Mouse (Mus musculus) neural tube, embryonic 14.5 days (tissue): ENCODE measurements around the gene Nos3. TPM values are rescaled to one million over a fixed set of nuclear protein-coding genes. Genes with fewer than 3 reads are reported as not detected.

ENCODE experiments used
- ATAC-seq: fragments of 200-750 bp; cut with Nextera tagmentation; 2 replicates; pipeline ENCODE4 v1.8.0; 2017; ENCODE audit warnings: low read depth, mild to moderate bottlenecking, moderate TSS enrichment, moderate library complexity
- H3K27ac ChIP-seq: fragments of 300-500 bp; sonication (generic); 2 replicates; pipeline ENCODE4 v1.5.1; 2014; ENCODE audit warnings: low read depth, mild to moderate bottlenecking, control low read depth, low read length, moderate library complexity, mixed read lengths
- H3K27me3 ChIP-seq: fragments of 300-500 bp; sonication (generic); 2 replicates; pipeline ENCODE4 v1.6.1; 2014; ENCODE audit warnings: low read length; ENCODE audit not compliant: control insufficient read depth, insufficient read depth
- H3K36me3 ChIP-seq: fragments of 300-500 bp; sonication (generic); 2 replicates; pipeline ENCODE4 v1.6.1; 2014; ENCODE audit warnings: low read length, mixed read lengths; ENCODE audit not compliant: control insufficient read depth, insufficient read depth
- H3K4me1 ChIP-seq: fragments of 300-500 bp; sonication (generic); 2 replicates; pipeline ENCODE4 v1.6.1; 2014; ENCODE audit warnings: low read length; ENCODE audit not compliant: control insufficient read depth, insufficient read depth
- H3K4me2 ChIP-seq: fragments of 300-500 bp; sonication (generic); 2 replicates; pipeline ENCODE4 v1.6.1; 2014; ENCODE audit warnings: mild to moderate bottlenecking, low read depth, low read length, control low read depth
- H3K4me3 ChIP-seq: fragments of 300-500 bp; sonication (generic); 2 replicates; pipeline ENCODE4 v1.5.1; 2014; ENCODE audit warnings: low read depth, low read length, control low read depth, mixed read lengths
- H3K9ac ChIP-seq: fragments of 300-500 bp; sonication (generic); replicated peaks from 2 replicates; pipeline ENCODE4 v1.6.1; 2014; ENCODE audit warnings: low read depth, mild to moderate bottlenecking, control low read depth, low read length, mixed read lengths
- H3K9me3 ChIP-seq: fragments of 300-500 bp; sonication (generic); 2 replicates; pipeline ENCODE4 v1.6.1; 2016; ENCODE audit warnings: low read length; ENCODE audit not compliant: control insufficient read depth
- WGBS: fragments of 180-500 bp; shearing (Covaris S2); extraction: QIAGEN DNeasy Blood & Tissue Kit; methylation state at CpG from one replicate; pipeline ENCODE4 v1.1.7; 2014; 5-methylcytosine and 5-hydroxymethylcytosine counted together
- polyA plus RNA-seq: library from polyadenylated mRNA; unstranded; fragments of >200 nt; fragmentation: Nextera tagmentation; extraction: Ambion mirVana; gene quantifications from 2 replicates; pipeline ENCODE4 v1.2.1, GENCODE M21; 2014

Gene Nos3
- polyA plus RNA-seq, 1 experiment from 2014 or later = 4.2 TPM

- Histone ChIP-seq H3K9me3 (no peaks in the 10 kb centered on the region), H3K4me1 (no peaks in the 10 kb centered on the region), H3K4me2 (no peak overlapping the region), H3K4me3 (no peak overlapping the region), H3K27me3 (no peaks in the 10 kb centered on the region), H3K9ac (no peak overlapping the region), H3K36me3 (no peaks in the 10 kb centered on the region), H3K27ac (no peak overlapping the region)
- 0% methylated on average over 7 of the region's 7 CpGs for WGBS
- ATAC-seq = peak; percentile 75
Observed at GRCm38 (mm10) chr5:24360792-24361454, 3.7 kb upstream of the Nos3 start.

GRCm38 (mm10) chr5:24363467-24363866 is 1.1 kb upstream of the Nos3 start:
- Histone ChIP-seq H3K9me3 (no peaks in the 10 kb centered on the region), H3K27ac (no peak overlapping the region), H3K36me3 (no peaks in the 10 kb centered on the region), H3K4me3 (no peak overlapping the region), H3K4me1 (no peaks in the 10 kb centered on the region), H3K9ac (no peak overlapping the region), H3K4me2 (no peak overlapping the region), H3K27me3 (no peaks in the 10 kb centered on the region)
- no peak for ATAC-seq
- WGBS = 83% methylated on average over 2 of the region's 2 CpGs

GRCm38 (mm10) chr5:24364061-24364460 is 549 bp upstream of the Nos3 start:
- WGBS = 69% methylated on average over 3 of the region's 3 CpGs
- Histone ChIP-seq H3K36me3 (no peaks in the 10 kb centered on the region), H3K27ac (no peak overlapping the region), H3K4me2 (no peak overlapping the region), H3K9ac (no peak overlapping the region), H3K9me3 (no peaks in the 10 kb centered on the region), H3K4me1 (no peaks in the 10 kb centered on the region), H3K4me3 (no peak overlapping the region), H3K27me3 (no peaks in the 10 kb centered on the region)
- no peak for ATAC-seq

DNA sequence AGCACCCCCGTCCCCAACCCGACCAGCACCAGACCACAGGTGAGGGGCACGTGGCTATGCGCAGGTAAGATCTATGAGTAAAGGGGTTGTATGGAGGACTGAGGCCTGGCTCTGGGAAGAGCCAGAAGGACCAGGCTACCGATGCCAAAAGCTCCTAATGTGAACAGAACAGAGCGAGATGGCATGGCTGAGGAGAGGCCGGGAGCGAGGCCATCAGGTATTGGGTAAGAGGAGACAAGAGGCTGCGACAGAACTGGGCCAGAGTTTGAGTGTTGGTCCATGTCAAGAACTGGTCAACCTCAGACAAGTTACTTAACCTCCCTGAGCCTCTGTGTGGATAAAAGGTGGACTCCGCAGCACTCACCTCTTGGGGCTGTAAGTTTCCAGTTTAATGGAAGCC is 353 bp downstream of the Nos3 start:
- H3K4me3 ChIP-seq = no peak overlapping the region
- no peak for ATAC-seq
- no peaks in the 10 kb centered on the region for H3K36me3 ChIP-seq
- H3K9me3 ChIP-seq = no peaks in the 10 kb centered on the region
- no peaks in the 10 kb centered on the region for H3K4me1 ChIP-seq
- H3K9ac ChIP-seq = no peak overlapping the region
- H3K27me3 ChIP-seq = no peaks in the 10 kb centered on the region
- no peak overlapping the region for H3K4me2 ChIP-seq
- no peak overlapping the region for H3K27ac ChIP-seq
- WGBS = 90% methylated on average over 10 of the region's 10 CpGs

GRCm38 (mm10) chr5:24365528-24365927 is 918 bp downstream of the Nos3 start:
- H3K4me2 ChIP-seq = no peak overlapping the region
- whole genome bisulfite sequencing = 39% methylated on average over 5 of the region's 5 CpGs
- H3K4me3 ChIP-seq = no peak overlapping the region

DNA sequence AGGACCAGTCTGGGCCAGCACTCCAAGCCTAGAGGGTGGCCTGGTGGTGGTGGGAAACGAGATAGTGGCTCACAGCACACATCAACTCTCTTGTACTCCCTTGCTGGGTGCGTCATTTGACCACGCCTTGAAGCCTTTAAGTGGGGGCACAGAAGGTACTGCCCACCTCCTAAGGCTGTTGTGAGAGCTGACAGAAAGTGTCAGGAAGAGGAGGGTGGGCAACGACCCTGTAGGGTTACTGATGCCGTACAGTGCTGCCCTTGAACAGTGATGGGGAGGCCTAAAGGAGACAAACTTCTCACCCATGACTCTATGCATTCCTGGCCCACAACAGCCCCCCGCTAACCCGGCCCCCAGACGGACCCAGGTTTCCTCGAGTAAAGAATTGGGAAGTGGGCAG is 1.8 kb downstream of the Nos3 start:
- Histone ChIP-seq H3K9me3 (no peaks in the 10 kb centered on the region), H3K4me2 (no peak overlapping the region), H3K36me3 (no peaks in the 10 kb centered on the region), H3K9ac (no peak overlapping the region), H3K4me3 (no peak overlapping the region), H3K27me3 (no peaks in the 10 kb centered on the region), H3K4me1 (no peaks in the 10 kb centered on the region), H3K27ac (no peak overlapping the region)
- no peak for ATAC-seq
- WGBS = 82% methylated on average over 9 of the region's 9 CpGs

More at GRCm38 (mm10) chr5:24365528-24365927, 918 bp downstream of the Nos3 start:
- H3K27me3 ChIP-seq = no peaks in the 10 kb centered on the region
- no peak overlapping the region for H3K9ac ChIP-seq
- H3K4me1 ChIP-seq = no peaks in the 10 kb centered on the region
- no peak for ATAC-seq
- H3K36me3 ChIP-seq = no peaks in the 10 kb centered on the region
- no peak overlapping the region for H3K27ac ChIP-seq
- no peaks in the 10 kb centered on the region for H3K9me3 ChIP-seq

DNA sequence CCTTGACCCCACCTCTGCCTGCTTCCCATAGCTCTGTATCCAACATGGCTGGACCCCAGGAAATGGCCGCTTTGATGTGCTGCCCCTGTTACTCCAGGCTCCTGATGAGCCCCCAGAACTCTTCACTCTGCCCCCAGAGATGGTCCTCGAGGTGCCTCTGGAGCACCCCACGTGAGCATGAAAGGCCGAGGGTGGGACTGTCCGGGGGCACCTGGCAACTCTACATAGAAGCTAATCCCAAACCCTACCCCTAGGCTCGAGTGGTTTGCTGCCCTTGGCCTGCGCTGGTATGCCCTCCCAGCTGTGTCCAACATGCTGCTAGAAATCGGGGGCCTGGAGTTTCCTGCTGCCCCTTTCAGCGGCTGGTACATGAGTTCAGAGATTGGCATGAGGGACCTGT is 5.2 kb downstream of the Nos3 start:
- WGBS = 92% methylated on average over 9 of the region's 9 CpGs
- no peak for ATAC-seq
- H3K27ac ChIP-seq = no peak overlapping the region
- H3K9ac ChIP-seq = no peak overlapping the region
- no peaks in the 10 kb centered on the region for H3K4me1 ChIP-seq
- no peaks in the 10 kb centered on the region for H3K9me3 ChIP-seq
- H3K36me3 ChIP-seq = no peaks in the 10 kb centered on the region
- H3K4me2 ChIP-seq = no peak overlapping the region
- H3K27me3 ChIP-seq = no peaks in the 10 kb centered on the region
- H3K4me3 ChIP-seq = no peak overlapping the region

GRCm38 (mm10) chr5:24373807-24374206 is 9.2 kb downstream of the Nos3 start:
- no peak for ATAC-seq
- no peak overlapping the region for H3K4me3 ChIP-seq
- no peaks in the 10 kb centered on the region for H3K36me3 ChIP-seq

GRCm38 (mm10) chr5:24374216-24374615 is 9.6 kb downstream of the Nos3 start:
- Histone ChIP-seq H3K4me1 (no peaks in the 10 kb centered on the region), H3K27me3 (no peaks in the 10 kb centered on the region), H3K4me3 (no peak overlapping the region), H3K4me2 (no peak overlapping the region), H3K27ac (no peak overlapping the region), H3K36me3 (no peaks in the 10 kb centered on the region), H3K9me3 (no peaks in the 10 kb centered on the region), H3K9ac (no peak overlapping the region)
- ATAC-seq = no peak
- WGBS = 66% methylated on average over 6 of the region's 6 CpGs

More at GRCm38 (mm10) chr5:24373807-24374206, 9.2 kb downstream of the Nos3 start:
- Histone ChIP-seq H3K4me2 (no peak overlapping the region), H3K27me3 (no peaks in the 10 kb centered on the region), H3K9ac (no peak overlapping the region), H3K4me1 (no peaks in the 10 kb centered on the region), H3K9me3 (no peaks in the 10 kb centered on the region), H3K27ac (no peak overlapping the region)
- WGBS = 79% methylated on average over 5 of the region's 5 CpGs
